Mouse (Mus musculus) lung, postnatal 25 days (tissue): Measurements from ENCODE around the gene Atp6v1a.
A peak's percentile ranks its signal among the peaks of the same experiment; 100 is the strongest.

Source experiments
- DNase-seq: peaks from one replicate; pipeline ENCODE4 v3.0.0; 2022; ENCODE audit warnings: low spot score

Atp6v1a gene

DNA sequence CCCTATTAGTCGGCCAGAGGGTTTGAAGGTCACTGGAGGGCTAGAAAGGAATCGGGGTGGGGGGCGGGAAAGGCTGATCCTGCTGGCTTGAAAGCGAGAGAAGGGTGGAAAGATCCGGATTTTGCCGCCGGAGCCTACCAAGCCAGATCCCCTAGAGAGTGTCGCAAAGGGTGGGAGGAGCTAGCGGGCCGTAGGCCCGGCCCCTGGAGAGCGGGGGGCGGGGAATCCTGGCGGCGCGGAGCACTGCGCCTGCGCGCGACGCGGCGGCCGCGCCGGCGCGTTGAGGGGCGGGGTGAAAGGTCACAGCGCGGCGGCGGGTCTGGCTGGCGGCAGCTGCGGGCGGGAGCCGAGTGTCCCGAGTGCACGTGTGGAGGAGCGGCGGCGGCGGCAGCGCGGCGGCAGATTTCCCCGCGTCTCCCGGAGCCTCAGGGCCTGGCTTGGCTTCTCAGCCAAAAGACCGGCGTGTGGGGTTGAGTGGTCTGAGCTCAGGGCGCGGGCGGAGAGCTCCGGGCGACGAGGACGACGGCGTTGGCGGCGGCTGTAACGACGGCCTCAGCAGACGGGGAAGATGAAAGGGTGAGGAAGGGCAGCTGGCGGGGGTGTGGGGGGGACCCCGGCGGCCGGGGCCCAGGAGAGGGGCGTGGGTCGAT lies at the start of gene Atp6v1a, which contains the start of gene Naa50:
Gene Atp6v1a, minus strand, starts transcription at position 170 of the 650 bp plus-strand sequence.
Gene Naa50, plus strand, starts transcription at position 295 of the 650 bp plus-strand sequence.
- peak; percentile 89 for DNase-seq

GRCm38 (mm10) chr16:44188766-44189165 lies 49.3 kb upstream of the Atp6v1a start:
- no peak for DNase-seq

- DNase-seq = no peak
Observed at GRCm38 (mm10) chr16:44187172-44187571, 47.7 kb upstream of the Atp6v1a start.

GRCm38 (mm10) chr16:44184769-44185168 lies 45.3 kb upstream of the Atp6v1a start:
- DNase-seq = no peak

DNA sequence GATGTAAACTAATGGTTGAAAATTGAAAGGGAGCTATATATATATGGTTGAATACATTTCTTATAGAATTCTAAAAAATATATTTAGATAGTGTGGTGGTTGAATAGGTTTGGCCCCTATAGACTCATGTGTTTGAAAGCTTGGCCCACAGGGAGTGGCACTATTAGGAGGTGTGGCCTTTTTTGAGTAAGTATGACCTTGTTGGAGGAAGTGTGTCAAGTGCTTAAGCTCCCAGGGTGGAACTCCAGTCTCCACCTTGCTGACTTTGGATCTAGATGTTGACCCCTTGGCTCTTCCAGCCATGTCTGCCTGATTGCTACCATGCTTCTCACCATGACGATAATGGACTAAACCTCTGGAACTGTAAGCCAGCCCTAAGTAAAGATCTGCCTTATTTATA lies 43.1 kb upstream of the Atp6v1a start:
- DNase-seq = no peak

DNA sequence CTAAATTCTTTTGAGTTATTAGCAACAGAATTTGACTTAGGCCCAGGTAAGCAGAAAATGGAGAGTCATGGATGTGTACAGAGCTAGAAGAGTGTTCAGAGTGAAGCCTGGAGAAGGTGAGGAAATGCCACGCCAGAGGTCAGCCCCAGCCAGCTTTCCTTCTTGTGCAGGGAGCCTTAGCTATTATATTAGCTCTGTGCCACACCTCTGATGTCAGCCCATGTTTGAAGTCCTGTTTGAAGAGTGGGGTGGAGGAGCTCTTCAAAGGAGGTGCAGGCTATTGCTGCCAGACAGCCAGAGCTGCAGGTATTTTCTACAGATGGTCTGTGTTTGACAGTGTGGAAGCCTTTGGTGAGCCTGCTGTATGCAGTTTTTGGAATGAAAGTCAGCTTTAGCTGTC lies 39.0 kb upstream of the Atp6v1a start:
- DNase-seq = peak; percentile 76

DNA sequence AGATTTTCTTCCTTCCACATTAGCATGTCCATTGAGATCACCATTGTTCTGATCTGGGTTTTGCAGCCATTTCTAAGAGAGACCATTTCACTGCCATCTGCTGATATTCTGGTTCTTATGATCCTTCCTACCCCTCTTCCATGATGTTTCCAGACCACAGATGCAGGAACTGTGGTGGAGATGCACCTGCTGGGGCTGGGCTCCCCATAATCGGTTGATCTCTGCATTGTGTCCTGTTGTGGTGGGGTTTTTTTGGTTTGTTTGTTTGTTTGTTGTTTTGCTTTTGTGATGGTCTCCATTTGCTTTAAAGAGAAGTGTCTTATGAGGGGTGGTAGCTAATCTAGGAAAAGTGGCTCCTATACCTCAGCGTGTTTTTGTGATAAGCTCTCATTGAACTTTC lies 37.0 kb upstream of the Atp6v1a start:
- DNase-seq = no peak

GRCm38 (mm10) chr16:44175001-44175400 lies 35.5 kb upstream of the Atp6v1a start:
- DNase-seq = no peak

DNA sequence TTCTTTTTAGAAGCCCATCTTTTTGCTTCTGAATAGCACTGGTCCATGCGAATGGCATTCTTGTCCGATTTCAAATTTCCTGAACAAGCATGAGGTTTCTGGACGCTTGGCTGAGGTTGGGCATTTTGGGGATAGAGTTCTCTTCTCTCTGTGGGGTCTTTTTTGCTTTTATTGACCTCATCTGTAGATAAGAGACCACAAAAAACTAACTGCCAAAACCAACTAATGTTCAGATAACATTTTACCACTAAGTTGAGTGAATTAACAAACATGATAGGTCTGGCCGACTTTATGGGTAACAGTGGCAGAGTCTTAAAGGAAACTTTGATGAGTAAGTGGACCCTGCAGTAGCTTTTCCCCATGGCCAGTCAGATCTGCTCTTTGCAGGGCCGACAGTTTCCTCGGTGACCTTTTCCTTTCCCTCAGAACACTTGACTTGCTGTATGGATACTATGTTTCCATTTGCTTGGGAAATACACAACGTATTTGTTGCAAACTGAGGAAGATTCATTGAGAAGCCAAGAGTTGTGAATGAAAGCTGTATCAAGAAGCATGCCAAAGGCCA lies 34.5 kb upstream of the Atp6v1a start:
- no peak for DNase-seq

- DNase-seq = peak; percentile 32
Observed at GRCm38 (mm10) chr16:44173155-44173941, 33.8 kb upstream of the Atp6v1a start, which contains the start of gene Usf3. TSS of gene Usf3 (plus strand) at chr16:44173246.

DNA sequence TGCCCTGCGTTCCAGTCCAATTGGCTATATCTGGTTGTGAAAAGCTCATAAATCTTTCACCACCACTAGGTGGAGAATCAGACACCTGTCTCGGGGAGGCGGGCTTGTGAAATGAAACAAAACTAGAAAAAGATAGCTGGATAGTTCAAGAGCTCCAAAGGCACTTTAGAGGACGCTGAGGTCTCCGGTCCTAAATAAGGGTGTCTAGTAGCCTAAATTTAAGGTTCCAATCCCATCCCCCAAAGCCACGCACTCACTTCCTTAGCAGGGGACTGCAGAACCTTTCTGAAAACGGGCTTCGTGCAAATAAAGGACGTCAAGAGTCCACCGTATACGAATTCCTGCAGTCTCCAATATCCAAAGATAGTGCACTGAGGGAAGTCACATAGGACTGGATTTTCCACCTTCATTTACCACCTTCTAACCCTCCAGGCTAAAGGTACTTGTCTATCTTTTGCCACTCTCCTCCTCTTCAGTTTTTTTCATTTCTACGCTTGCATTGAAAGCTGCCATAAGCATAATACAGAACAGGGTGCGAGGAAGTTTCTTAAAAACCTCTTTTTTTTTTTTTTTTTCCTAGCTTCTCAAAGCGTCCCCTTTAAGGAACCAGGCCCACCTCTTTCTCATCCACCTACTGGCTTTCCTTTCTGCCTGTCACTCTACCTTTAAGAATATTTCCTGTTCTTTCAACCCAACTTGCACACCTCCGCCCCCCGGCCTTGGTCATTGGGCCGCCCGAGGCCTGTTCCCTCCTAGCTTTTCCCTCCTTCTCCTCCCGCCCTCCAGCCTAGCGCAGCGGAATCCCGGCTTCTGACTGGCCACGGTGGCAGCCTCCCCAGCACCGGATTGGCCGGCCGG lies 33.0 kb upstream of the Atp6v1a start:
- peak; percentile 99 for DNase-seq

GRCm38 (mm10) chr16:44168990-44169389 lies 29.5 kb upstream of the Atp6v1a start:
- no peak for DNase-seq

DNA sequence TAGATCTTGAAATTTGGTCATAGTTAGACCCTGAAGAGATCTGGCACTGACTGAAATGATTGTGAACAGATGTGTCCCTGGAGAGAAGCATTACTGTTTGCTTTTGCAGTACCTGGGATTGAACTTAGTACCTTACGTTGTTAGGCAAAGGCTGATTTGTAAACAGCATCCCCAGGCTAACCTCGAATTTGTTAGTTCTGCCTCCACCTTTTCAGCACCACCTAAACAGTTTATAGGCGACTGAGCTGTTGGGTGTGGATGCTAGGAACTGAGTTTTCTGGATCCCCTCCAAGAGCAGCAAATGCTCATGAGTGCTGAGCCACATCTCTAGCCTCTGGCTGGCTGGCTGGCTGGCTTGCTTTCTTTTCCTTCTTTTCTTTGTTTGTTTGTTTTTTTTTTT lies 25.7 kb upstream of the Atp6v1a start:
- DNase-seq = no peak

GRCm38 (mm10) chr16:44163831-44164230 lies 24.3 kb upstream of the Atp6v1a start:
- no peak for DNase-seq

- DNase-seq = no peak
Observed at GRCm38 (mm10) chr16:44159325-44159724, 19.8 kb upstream of the Atp6v1a start.

DNA sequence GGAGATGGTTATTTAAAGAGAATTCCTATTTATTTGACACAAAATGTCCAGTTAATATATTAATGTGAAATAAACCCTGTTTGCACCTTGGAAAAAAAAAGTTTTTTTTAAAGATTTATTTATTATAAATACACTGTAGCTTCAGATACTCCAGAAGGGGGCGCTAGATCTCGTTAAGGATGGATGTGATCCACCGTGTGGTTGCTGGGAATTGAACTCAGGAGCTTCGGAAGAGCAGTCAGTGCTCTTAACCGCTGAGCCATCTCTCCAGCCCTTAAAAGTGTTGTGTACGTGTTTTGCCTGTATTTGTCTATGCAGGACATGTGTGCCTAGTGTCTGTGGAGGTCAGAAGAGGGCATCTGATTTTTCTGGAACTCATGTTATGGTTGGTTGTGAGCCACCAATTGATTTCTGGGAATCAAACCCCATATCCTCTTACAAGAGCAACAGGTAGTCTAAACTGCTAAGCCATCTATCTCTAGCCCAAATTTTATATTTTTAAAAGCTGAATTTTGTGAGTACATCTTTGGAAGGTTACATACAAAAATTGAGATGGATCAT lies 15.1 kb upstream of the Atp6v1a start:
- DNase-seq = no peak

DNA sequence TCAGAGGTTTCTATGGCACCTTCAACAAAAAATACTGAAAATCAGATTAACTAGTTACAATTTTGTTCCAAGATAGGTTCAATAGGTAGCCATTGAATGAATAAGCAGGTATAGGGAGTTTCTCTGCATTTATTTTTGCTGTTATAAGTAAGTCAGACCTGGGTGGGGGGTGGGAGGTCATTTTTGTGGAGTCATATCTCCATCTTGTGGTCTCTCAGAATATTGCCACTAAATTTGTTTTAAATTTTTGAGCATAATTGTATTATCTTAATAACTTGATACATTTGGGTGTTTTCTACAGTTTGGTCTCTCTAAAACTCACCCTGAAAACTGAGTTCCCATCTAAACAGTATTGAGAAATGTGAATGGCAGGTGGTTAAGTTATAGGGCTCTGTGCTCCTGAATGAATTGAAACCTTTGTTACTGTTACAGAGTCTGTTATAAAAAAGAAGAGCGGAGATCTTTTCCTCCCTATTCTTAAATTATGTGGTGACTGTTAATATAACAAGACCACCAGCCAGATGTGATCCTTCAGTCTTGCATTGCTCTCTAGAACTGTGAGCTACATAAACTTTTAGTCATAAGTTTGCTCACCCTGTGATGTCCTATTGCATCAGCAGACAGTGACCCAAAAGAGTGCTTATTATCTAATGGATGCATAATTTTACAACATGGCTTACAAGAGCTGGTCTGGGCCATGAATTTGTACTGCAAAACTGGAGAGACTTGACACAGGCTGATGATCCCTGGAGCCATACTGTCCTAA lies 9.7 kb upstream of the Atp6v1a start:
- no peak for DNase-seq

DNA sequence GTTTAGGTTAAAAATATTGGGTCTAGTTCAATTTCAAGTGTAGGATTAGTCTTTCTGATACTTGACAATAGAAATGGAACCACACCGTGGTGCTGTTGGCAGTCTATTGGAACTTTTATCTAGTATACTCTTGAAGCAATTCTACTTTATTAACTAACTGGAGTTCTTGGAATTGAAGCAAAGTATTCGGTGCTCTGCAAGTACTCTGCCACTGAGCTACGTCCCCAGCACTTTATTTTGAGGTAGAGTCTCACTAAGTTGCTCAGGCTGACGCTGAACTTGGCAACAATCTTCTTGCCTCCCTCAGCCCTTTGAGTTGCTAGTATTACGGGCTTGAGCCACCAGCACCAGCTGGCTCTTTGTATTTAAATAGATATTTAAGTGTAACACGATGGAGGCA lies 2.0 kb upstream of the Atp6v1a start:
- DNase-seq = no peak

DNA sequence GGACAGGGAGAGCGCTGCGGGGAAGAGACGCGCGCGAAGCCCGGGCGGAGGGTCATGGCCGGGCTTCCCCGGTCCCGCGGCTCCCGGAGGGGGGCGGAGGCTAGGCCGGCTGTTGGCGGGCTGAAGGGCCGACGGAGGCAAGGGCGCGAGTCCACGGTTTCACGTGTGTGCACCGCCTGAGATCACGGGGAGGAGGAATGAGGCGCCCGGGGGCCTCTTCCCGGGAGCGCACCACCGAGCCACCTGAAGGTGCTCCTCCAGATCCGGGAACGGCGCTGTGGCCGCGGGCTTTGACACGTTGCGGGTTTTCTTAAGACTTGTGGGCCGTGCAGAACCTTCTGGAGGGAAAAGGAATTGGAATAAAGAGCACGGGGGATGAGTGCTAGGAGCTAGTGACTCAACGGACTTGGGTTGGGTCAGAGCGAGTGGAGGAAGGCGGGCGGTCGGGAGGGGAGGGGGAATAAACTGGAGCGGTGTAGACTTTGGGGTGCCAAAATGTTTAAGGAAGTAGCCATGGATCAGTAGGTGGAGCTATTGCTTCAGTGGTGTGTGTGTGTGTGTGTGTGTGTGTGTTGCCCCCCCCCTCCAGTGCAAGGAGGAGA lies 782 bp upstream of the Atp6v1a start:
- DNase-seq = peak; percentile 88

- peak; percentile 95 for DNase-seq
Observed at GRCm38 (mm10) chr16:44138979-44139535, 448 bp downstream of the Atp6v1a start.
